Mouse (Mus musculus) liver, adult 2 months (tissue): ENCODE data around the gene Ushbp1. TPM values are rescaled to one million over a fixed set of nuclear protein-coding genes. Genes with fewer than 3 reads are reported as not detected.

Experiments
- DNase-seq: peaks from one replicate; pipeline ENCODE4 v3.0.0-alpha.2; 2011; ENCODE audit warnings: low read depth, low spot score; ENCODE audit errors: extremely low read depth
- H3K27ac ChIP-seq: fragments of 200-500 bp; replicated peaks from 2 replicates; pipeline ENCODE4 v1.5.1; 2012; ENCODE audit warnings: low read depth, mild to moderate bottlenecking, control low read depth, inconsistent platforms, low read length; ENCODE audit not compliant: insufficient read depth
- H3K27me3 ChIP-seq: fragments of 200-500 bp; 2 replicates; pipeline ENCODE4 v1.6.1; 2012; ENCODE audit warnings: mild to moderate bottlenecking, moderate library complexity, low read length, inconsistent platforms; ENCODE audit not compliant: control insufficient read depth, insufficient read depth
- H3K36me3 ChIP-seq: fragments of 200-500 bp; 2 replicates; pipeline ENCODE4 v1.6.1; 2012; ENCODE audit warnings: low read length, inconsistent platforms; ENCODE audit not compliant: control insufficient read depth, insufficient read depth
- H3K4me1 ChIP-seq: fragments of 200-500 bp; 2 replicates; pipeline ENCODE4 v1.6.1; 2011; ENCODE audit warnings: low read length; ENCODE audit not compliant: control insufficient read depth, insufficient read depth
- H3K4me3 ChIP-seq: fragments of 200-500 bp; 2 replicates; pipeline ENCODE4 v1.5.1; 2011; ENCODE audit warnings: low read depth, mild to moderate bottlenecking, control low read depth, low read length, moderate library complexity; ENCODE audit not compliant: insufficient read depth
- H3K79me2 ChIP-seq: fragments of 200-500 bp; 2 replicates; pipeline ENCODE4 v1.6.1; 2012; ENCODE audit warnings: inconsistent platforms, mild to moderate bottlenecking, low read length, moderate library complexity; ENCODE audit not compliant: control insufficient read depth, insufficient read depth
- H3K9ac ChIP-seq: fragments of 200-500 bp; 2 replicates; pipeline ENCODE4 v1.6.1; 2012; ENCODE audit warnings: low read depth, mild to moderate bottlenecking, control low read depth, inconsistent platforms, low read length
- CTCF ChIP-seq: fragments of 200-500 bp; IDR thresholded peaks from 2 replicates; pipeline ENCODE4 v1.5.1; 2011; ENCODE audit warnings: low read depth, low read length, control low read depth
- POLR2A ChIP-seq: fragments of 200-500 bp; IDR thresholded peaks from 2 replicates; pipeline ENCODE4 v1.6.1; 2011; ENCODE audit warnings: low read length, control low read depth; ENCODE audit not compliant: insufficient read depth; ENCODE audit errors: extremely low read depth
- WGBS: fragments of 180-500 bp; shearing (Covaris S2); methylation state at CpG from one replicate; pipeline ENCODE4 v1.1.7; 2018; 5-methylcytosine and 5-hydroxymethylcytosine counted together
- polyA plus RNA-seq: library from polyadenylated mRNA; depleted of rRNA; stranded (reverse); fragments of >200 nt; gene quantifications from 2 replicates; pipeline ENCODE4 v1.2.3, GENCODE M21; 2012
- total RNA-seq: library from RNA; depleted of rRNA; stranded (reverse); fragments of >200 nt; gene quantifications from 2 replicates; pipeline ENCODE4 v1.2.3, GENCODE M21; 2014

The Ushbp1 gene
- total and polyA plus RNA-seq, 2 experiments: 7.9 to 13.6 TPM

DNA sequence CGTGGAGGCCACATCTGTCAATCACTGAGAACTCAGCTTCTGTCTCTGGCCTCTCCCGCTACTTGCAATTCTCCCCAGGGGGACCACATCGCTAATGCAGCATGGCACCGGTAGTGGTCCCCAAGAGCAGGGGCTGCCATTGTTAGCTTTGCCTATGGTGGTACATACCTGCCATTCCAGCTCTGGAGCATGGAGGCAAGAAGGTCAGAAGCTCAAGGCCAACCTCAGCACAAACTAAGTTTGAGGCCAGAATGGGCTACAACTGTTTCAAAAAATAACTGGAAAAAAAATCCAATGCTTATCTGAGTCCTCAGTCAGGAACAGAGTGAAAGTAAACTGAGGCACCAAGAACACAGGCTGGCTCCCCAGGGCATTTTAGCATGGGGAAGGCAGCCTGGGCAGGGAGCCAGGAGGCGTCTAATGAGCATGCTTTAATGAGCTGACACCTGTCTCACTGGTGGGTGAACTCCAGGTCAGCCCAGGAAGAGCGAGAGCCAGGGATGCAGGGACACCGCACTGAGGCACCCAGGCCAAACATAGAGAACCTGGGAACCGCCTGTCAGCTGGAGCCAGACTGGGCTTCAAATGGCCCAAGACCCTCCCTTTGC lies 19.1 kb downstream of the Ushbp1 start:
- peak; percentile 24 for DNase-seq
- Histone ChIP-seq H3K27ac (peak overlapping the region; percentile 13; the same call in 1 of the 2 replicates), H3K27me3 (no peaks in the 10 kb centered on the region), H3K36me3 (peaks cover 13% of the 10 kb centered on the region), H3K4me1 (peaks cover 39% of the 10 kb centered on the region), H3K79me2 (peaks cover 41% of the 10 kb centered on the region), H3K4me3 (no peak overlapping the region), H3K9ac (no peak overlapping the region)
- WGBS: 53% methylated on average over 8 of the region's 8 CpGs
- TF ChIP-seq CTCF (no peak), POLR2A (no peak)

- 30% methylated on average over 74 of the region's 74 CpGs for WGBS
- TF ChIP-seq CTCF (peak; percentile 19; the same call in 1 of the 2 replicates), POLR2A (no peak)
- H3K4me1 ChIP-seq: peaks cover 39% of the 10 kb centered on the region
- H3K36me3 ChIP-seq: peaks cover 13% of the 10 kb centered on the region
- peaks cover 34% of the 10 kb centered on the region for H3K79me2 ChIP-seq
- no peak overlapping the region for H3K9ac ChIP-seq
- peak; percentile 98 for DNase-seq
- H3K4me3 ChIP-seq: no peak overlapping the region
- no peaks in the 10 kb centered on the region for H3K27me3 ChIP-seq
- H3K27ac ChIP-seq: no peak overlapping the region
Measured at GRCm38 (mm10) chr8:71375581-71376422, 19.8 kb downstream of the Ushbp1 start.

DNA sequence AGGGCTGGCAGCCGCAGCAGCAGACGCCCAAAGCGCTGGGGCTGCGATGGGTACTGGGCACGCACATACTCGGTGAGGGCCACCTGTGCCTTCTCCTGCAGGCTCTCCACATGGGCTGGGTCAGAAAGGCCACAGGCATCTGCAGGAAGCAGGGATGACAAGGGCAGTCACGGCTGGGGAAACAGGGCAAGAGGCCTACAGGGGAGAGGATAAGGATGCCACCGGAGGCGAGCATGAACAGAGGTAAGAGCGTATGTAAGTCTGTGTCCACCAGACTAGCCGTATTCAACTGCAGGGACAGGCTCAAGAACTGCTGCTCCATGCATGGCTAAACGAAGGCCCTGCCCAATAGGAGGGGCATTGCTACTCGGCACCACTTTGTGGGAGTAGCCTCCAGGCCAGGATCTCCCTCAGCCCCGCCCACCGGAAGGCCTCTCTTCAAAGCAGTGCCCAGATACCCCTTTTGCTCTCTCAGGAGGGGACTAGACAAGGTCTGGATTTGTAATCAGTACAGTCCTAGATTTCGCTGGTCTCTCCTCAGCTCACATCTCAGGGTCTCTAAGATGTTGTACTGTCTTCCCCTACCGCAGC lies 20.9 kb downstream of the Ushbp1 start:
- Histone ChIP-seq H3K27me3 (no peaks in the 10 kb centered on the region), H3K9ac (no peak overlapping the region), H3K36me3 (peaks cover 13% of the 10 kb centered on the region), H3K79me2 (peaks cover 23% of the 10 kb centered on the region), H3K4me1 (peaks cover 39% of the 10 kb centered on the region), H3K27ac (peak overlapping the region; percentile 20; the same call in 1 of the 2 replicates), H3K4me3 (no peak overlapping the region)
- peak; percentile 45 for DNase-seq
- TF ChIP-seq CTCF: no peak
- no peak for TF ChIP-seq POLR2A
- WGBS: 73% methylated on average over 17 of the region's 17 CpGs

DNA sequence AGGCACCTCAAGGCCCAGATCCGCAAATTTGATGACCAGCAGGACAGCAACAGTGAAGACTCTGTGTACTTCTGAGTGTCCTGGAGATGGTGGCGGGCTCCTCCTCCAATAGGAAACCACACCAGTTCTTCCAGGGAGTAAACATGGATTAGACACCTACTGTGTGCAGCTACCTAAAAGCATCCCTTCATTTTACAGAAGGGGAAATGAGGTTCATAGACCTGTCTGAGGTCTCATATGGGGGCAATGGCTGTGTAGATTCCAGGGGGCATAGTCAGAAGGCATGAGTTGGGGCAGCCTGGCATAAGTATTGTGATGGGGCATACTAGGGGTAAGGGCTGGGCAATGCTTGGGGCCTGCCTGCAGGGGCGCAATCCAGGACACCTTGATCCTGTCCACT lies 22.6 kb downstream of the Ushbp1 start:
- Histone ChIP-seq H3K36me3 (peaks cover 13% of the 10 kb centered on the region), H3K27ac (no peak overlapping the region), H3K79me2 (peaks cover 9% of the 10 kb centered on the region), H3K27me3 (no peaks in the 10 kb centered on the region), H3K4me1 (peaks cover 30% of the 10 kb centered on the region), H3K4me3 (no peak overlapping the region), H3K9ac (no peak overlapping the region)
- WGBS: 86% methylated on average over 3 of the region's 3 CpGs
- peak; percentile 11 for DNase-seq
- no peak for TF ChIP-seq CTCF
- TF ChIP-seq POLR2A: no peak

DNA sequence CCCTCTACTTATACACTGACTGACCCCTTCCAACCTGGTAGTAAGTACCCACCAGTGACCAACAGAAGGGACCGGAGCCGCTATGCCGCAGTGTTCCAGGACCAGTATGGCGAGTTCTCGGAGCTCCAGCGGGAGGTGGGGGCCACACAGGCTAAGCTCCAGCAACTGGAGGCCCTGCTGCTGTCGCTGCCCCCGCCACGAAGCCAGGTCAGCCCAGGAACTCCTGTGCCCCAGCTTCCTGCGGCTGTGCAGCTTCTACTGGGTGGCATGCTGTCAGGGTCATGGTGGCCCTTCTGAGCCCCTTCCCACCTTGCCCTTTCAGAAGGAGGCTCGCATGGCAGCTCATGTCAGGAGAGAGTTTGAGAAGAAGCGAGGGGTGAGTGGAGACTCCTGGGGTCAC lies 23.2 kb downstream of the Ushbp1 start:
- Histone ChIP-seq H3K36me3 (peaks cover 11% of the 10 kb centered on the region), H3K27me3 (no peaks in the 10 kb centered on the region), H3K9ac (peak overlapping the region; percentile 18; the same call in 1 of the 2 replicates), H3K27ac (no peak overlapping the region), H3K4me1 (peaks cover 33% of the 10 kb centered on the region), H3K4me3 (no peak overlapping the region), H3K79me2 (peaks cover 12% of the 10 kb centered on the region)
- TF ChIP-seq CTCF (no peak), POLR2A (no peak)
- WGBS: 87% methylated on average over 12 of the region's 12 CpGs
- no peak for DNase-seq
